Mouse (Mus musculus) liver (tissue): ENCODE measurements around the gene Chsy1.

Experiments
- DNase-seq: peaks from one replicate; pipeline ENCODE4 v3.0.0-alpha.2; 2020; ENCODE audit warnings: mixed read lengths

The Chsy1 gene

GRCm38 (mm10) chr7:66140095-66140494, 30.8 kb downstream of the Chsy1 start:
- DNase-seq, result no peak

GRCm38 (mm10) chr7:66140923-66141570, 31.7 kb downstream of the Chsy1 start:
- DNase-seq, result no peak

GRCm38 (mm10) chr7:66142514-66142913, 33.2 kb downstream of the Chsy1 start:
- DNase-seq, result no peak

- no peak for DNase-seq
These were observed 35.2 kb downstream of the Chsy1 start for GRCm38 (mm10) chr7:66144543-66144942.

- DNase-seq, result no peak
These were observed 37.8 kb downstream of the Chsy1 start for GRCm38 (mm10) chr7:66147156-66147555.

GRCm38 (mm10) chr7:66147816-66148215, 38.5 kb downstream of the Chsy1 start:
- no peak for DNase-seq

GRCm38 (mm10) chr7:66149506-66149905, 40.2 kb downstream of the Chsy1 start:
- no peak for DNase-seq

GRCm38 (mm10) chr7:66150411-66150810, 41.1 kb downstream of the Chsy1 start:
- no peak for DNase-seq

- no peak for DNase-seq
These were observed 48.1 kb downstream of the Chsy1 start for GRCm38 (mm10) chr7:66157413-66157812.

- no peak for DNase-seq
These were observed 48.6 kb downstream of the Chsy1 start for GRCm38 (mm10) chr7:66157861-66158415.

- DNase-seq, result no peak
These were observed 49.4 kb downstream of the Chsy1 start for GRCm38 (mm10) chr7:66158616-66159129.

GRCm38 (mm10) chr7:66159961-66160360, 50.6 kb downstream of the Chsy1 start:
- no peak for DNase-seq

GRCm38 (mm10) chr7:66161836-66162235, 52.5 kb downstream of the Chsy1 start:
- no peak for DNase-seq

- no peak for DNase-seq
These were observed 53.2 kb downstream of the Chsy1 start for GRCm38 (mm10) chr7:66162489-66162888.

GRCm38 (mm10) chr7:66162981-66163380, 53.7 kb downstream of the Chsy1 start:
- DNase-seq, result no peak

- DNase-seq, result no peak
These were observed 55.2 kb downstream of the Chsy1 start for GRCm38 (mm10) chr7:66164427-66165031.

GRCm38 (mm10) chr7:66165036-66165798, 55.9 kb downstream of the Chsy1 start:
- DNase-seq, result no peak

GRCm38 (mm10) chr7:66168877-66169276, 59.6 kb downstream of the Chsy1 start:
- DNase-seq, result no peak

- DNase-seq, result no peak
These were observed 60.2 kb downstream of the Chsy1 start for GRCm38 (mm10) chr7:66169476-66169875.

GRCm38 (mm10) chr7:66170802-66171505, 61.6 kb downstream of the Chsy1 start:
- DNase-seq, result no peak

GRCm38 (mm10) chr7:66175738-66176137, 66.4 kb downstream of the Chsy1 start:
- no peak for DNase-seq

GRCm38 (mm10) chr7:66176256-66176655, 66.9 kb downstream of the Chsy1 start:
- DNase-seq, result no peak

GRCm38 (mm10) chr7:66176929-66177328, 67.6 kb downstream of the Chsy1 start:
- DNase-seq, result peak; percentile 46
